Mouse (Mus musculus) mammary gland, adult 2 months (tissue): ENCODE results near the gene Gosr1. TPM values are rescaled to one million over a fixed set of nuclear protein-coding genes. Genes with fewer than 3 reads are reported as not detected.

Experiments used
- polyA plus RNA-seq: library from polyadenylated mRNA; depleted of rRNA; stranded (reverse); fragments of >200 nt; gene quantifications from 2 replicates; pipeline ENCODE4 v1.2.3, GENCODE M21; 2012; ENCODE audit warnings: low replicate concordance; rRNA removed

The Gosr1 gene
- polyA plus RNA-seq, result 15.2 and 23.7 TPM in 2 replicates

DNA sequence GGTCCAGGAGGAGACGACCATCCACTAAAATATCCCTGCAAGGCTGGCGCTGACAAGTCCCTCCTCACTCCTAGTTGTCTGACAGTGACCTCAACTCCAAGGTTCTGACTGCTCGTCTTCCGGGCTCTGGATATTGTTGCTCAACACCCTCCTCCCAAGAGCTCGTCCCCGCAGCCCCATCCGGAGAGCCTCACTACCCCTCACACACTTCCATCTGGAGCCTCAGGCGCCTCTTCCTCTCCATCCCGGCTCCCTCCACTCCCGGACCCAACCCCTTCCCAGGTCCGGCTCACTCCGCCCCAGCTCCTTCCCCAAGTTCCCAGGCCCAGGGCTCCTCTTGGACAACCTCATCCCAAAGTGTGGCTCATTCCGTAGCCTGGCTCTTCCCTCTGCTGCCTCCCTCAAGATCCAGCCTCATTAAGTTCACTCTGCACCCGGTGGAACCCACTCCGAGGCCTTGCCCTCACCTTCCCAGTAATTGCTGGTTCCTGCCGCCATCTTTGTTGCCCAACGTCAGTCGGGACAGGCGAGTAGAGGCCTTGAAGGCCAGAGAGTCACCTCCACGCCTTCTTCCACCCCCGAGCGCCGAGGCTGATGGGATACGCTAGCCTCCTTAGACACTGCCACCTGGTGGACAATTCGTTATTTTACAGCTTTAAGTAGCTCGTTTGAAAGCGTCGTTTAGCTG is at the start of gene Gosr1:
Gosr1 (minus strand) TSS at position 527 of the 688 bp plus-strand sequence.

DNA sequence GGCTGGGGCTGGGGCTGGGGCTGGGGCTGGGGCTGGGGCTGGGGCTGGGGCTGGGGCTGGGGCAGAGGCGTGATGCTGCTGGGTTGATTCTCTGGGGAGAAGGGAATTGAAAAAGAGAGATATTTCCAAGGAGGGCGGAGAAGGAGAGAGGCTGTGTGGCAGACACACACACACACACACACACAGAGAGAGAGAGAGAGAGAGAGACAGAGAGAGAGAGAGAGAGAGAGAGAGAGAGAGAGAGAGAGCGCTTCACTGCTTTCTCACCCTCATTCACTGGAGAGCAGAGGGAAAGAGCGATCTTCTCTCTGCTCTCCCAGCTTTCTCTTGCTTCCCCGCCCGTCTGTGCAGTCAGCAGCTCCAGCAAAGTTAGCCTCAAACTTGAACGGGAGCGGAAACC is 83.9 kb downstream of the Gosr1 start, which contains the start of gene Trarg1:
Trarg1 (plus strand) TSS at position 301 of the 400 bp plus-strand sequence.

Other genes with a start within 250 kb of the Gosr1 start
- gene Abr, start 141.3 kb downstream of the Gosr1 start, polyA plus RNA-seq, result 27.4 and 31.7 TPM in 2 replicates
- gene Bhlha9, start 91.1 kb downstream of the Gosr1 start, polyA plus RNA-seq, result not detected in 2 replicates
- gene Trarg1, start 83.8 kb downstream of the Gosr1 start, polyA plus RNA-seq, result 38.7 and 44.2 TPM in 2 replicates
- 22.9 and 33.1 TPM in 2 replicates for gene Cpd, start 83.4 kb upstream of the Gosr1 start, polyA plus RNA-seq
- 0.32 TPM in 2 replicates for gene Tmigd1, start 138.6 kb upstream of the Gosr1 start, polyA plus RNA-seq
- 8.1 and 13.7 TPM in 2 replicates for gene Blmh, start 161.2 kb upstream of the Gosr1 start, polyA plus RNA-seq
- 1.9 and 4.9 TPM in 2 replicates for gene Slc6a4, start 235.0 kb upstream of the Gosr1 start, polyA plus RNA-seq